Mouse (Mus musculus) olfactory bulb, adult 2 months (tissue): ENCODE data around the gene Leng9. TPM values are rescaled to one million over a fixed set of nuclear protein-coding genes. Genes with fewer than 3 reads are reported as not detected.
A peak's percentile ranks its signal among the peaks of the same experiment; 100 is the strongest.

Experiments
- H3K27ac ChIP-seq: fragments of 200-500 bp; 2 replicates; pipeline ENCODE4 v1.5.1; 2012; ENCODE audit warnings: low read depth, low read length; ENCODE audit not compliant: insufficient read depth
- H3K4me1 ChIP-seq: fragments of 200-500 bp; 2 replicates; pipeline ENCODE4 v1.6.1; 2012; ENCODE audit warnings: low read length; ENCODE audit not compliant: control insufficient read depth, insufficient read depth
- H3K4me3 ChIP-seq: fragments of 200-500 bp; 2 replicates; pipeline ENCODE4 v1.5.1; 2012; ENCODE audit warnings: mild to moderate bottlenecking, low read depth, low read length, moderate library complexity; ENCODE audit not compliant: insufficient read depth
- CTCF ChIP-seq: fragments of 200-500 bp; IDR thresholded peaks from 2 replicates; pipeline ENCODE4 v1.5.1; 2012; ENCODE audit warnings: low read depth, mild to moderate bottlenecking, low read length, moderate library complexity; ENCODE audit not compliant: insufficient read depth
- POLR2A ChIP-seq: fragments of 200-500 bp; IDR thresholded peaks from 2 replicates; pipeline ENCODE4 v1.6.1; 2012; ENCODE audit warnings: mild to moderate bottlenecking, low read depth, low read length, moderate library complexity; ENCODE audit not compliant: insufficient read depth
- WGBS: fragments of 180-500 bp; shearing (Covaris S2); methylation state at CpG from one replicate; pipeline ENCODE4 v1.1.7; 2018; 5-methylcytosine and 5-hydroxymethylcytosine counted together
- polyA plus RNA-seq: library from polyadenylated mRNA; stranded (reverse); fragments of >200 nt; gene quantifications from 2 replicates; pipeline ENCODE4 v1.2.4, GENCODE M21; 2012; ENCODE audit warnings: low replicate concordance; ENCODE audit not compliant: missing spikeins, insufficient read depth, insufficient read length

Leng9 gene
- polyA plus RNA-seq, 1 experiment, result not detected

GRCm38 (mm10) chr7:4154356-4154755 is 4.2 kb upstream of the Leng9 start:
- H3K4me1 ChIP-seq, result peaks cover 9% of the 10 kb centered on the region; the same call in 1 of the 2 replicates
- TF ChIP-seq CTCF, result no peak
- no peak for TF ChIP-seq POLR2A
- WGBS, result 52% methylated on average over 5 of the region's 5 CpGs
- no peak overlapping the region for H3K27ac ChIP-seq
- H3K4me3 ChIP-seq, result no peak overlapping the region

DNA sequence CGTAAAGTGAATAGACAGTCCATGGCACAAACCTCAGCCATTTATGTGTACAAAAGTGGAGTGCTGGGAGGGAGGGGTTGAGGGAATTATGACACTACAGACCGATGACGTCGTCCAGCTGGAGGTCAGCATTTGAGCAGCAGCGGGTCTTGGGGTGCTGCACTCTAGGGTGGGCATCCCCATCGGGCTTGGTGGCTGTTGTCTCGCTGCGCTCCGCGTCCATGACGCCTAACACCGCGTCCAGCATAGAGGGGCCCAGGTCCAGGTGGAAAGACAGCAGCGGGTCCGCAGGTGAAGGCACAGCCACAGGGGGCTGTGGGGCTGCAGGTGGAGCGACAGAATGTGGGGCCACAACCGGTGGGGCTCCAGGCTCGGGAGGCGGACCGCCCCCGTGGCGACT is 1.1 kb upstream of the Leng9 start:
- peaks cover 16% of the 10 kb centered on the region for H3K4me1 ChIP-seq
- WGBS, result 14% methylated on average over 22 of the region's 22 CpGs
- H3K4me3 ChIP-seq, result peak overlapping the region; percentile 24
- no peak overlapping the region for H3K27ac ChIP-seq
- no peak for TF ChIP-seq CTCF
- no peak for TF ChIP-seq POLR2A

DNA sequence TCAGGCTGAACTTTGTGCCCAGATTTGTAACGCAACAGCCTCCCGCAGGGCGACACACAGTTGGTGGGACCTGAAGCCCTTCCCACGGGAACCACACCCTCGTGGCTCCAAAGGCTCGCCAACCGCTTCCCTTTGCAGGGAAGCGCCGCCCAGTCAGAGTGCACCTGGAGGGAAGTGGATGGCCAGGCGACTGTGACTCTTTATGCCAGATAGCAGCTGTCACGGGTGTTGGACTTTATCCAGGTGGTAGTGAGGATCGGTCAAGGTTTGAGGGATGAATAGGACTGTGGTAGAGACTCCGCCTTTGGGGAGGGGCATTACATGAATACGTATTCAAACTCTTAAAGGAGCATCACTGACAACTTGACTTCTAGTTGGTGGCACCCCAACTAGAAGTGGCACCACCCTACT is 642 bp upstream of the Leng9 start:
- Histone ChIP-seq H3K4me3 (peak overlapping the region; percentile 54), H3K4me1 (peaks cover 16% of the 10 kb centered on the region), H3K27ac (no peak overlapping the region)
- TF ChIP-seq POLR2A, result no peak
- TF ChIP-seq CTCF, result no peak
- 4% methylated on average over 14 of the region's 14 CpGs for WGBS

DNA sequence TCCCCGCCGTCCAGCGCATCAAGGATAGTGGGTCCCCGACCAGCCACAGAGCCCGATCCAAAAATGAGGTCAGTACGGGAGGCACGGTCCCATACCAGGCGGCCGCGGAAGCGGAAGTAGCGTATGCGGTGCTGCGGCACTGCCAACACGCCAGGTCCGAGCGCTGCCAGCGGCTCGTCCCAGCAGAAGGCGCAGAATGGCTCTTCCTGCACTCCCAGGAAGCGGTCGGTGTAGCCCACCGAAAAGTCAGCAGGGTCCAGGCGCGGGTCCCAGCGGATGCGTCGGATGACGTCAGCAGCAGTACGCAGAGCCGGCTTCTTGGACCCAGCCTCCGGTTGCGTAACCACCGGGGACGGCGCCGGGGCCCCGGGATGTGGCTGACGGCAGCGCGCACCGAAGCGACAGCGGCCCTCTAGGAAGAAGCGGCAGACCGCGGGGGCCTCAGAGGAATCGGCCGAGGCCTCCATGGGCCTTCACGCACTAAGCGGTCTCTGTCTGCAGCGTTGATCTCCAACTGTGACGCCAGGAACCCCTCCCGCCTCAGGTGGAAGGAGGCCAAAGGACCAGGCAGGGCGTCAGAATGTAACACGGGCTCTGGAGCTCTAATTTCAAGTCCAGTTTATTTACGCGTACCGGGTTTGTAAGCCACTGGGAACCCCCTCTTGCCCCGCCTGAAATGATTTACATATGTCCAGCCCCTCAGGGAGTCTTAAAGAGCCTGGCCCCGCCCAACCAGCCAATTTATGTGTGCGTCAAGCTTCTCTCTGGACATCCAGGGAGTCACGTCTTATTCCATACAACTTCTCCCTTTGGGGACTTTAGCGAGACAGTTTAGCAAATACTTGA is 742 bp downstream of the Leng9 start:
- Histone ChIP-seq H3K4me3 (peak overlapping the region; percentile 73), H3K4me1 (peaks cover 16% of the 10 kb centered on the region), H3K27ac (peak overlapping the region; percentile 98)
- WGBS, result under 1% methylated on average over 64 of the region's 64 CpGs
- TF ChIP-seq CTCF (no peak), POLR2A (peak; percentile 68)

GRCm38 (mm10) chr7:4148341-4149208 is 1.6 kb downstream of the Leng9 start:
- H3K4me1 ChIP-seq, result peaks cover 16% of the 10 kb centered on the region
- peak overlapping the region; percentile 98 for H3K27ac ChIP-seq
- H3K4me3 ChIP-seq, result peak overlapping the region; percentile 73
- WGBS, result 21% methylated on average over 18 of the region's 18 CpGs
- TF ChIP-seq POLR2A (no peak), CTCF (no peak)

DNA sequence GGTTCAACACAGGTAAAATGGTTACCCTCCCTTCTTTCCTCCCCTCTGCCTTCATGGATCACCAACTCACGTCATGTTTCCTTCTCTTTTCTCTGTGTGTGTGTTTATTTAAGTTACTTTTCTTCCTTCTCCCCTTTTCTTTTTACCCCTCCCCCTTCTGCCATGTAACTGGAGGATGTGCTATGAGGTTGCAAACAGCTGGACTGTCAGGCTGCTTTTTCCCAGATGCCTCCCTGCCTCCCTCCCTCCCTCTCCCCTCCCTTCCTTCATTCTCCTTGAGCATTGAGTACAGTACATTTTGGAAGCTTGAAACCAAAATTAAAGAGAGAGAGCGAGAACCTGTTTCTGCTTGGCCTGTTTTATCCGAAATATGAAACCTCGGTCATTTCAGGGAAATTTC is 2.3 kb downstream of the Leng9 start:
- Histone ChIP-seq H3K27ac (no peak overlapping the region), H3K4me3 (no peak overlapping the region), H3K4me1 (peaks cover 16% of the 10 kb centered on the region)
- 71% methylated on average over 4 of the region's 4 CpGs for WGBS
- TF ChIP-seq CTCF (no peak), POLR2A (no peak)

DNA sequence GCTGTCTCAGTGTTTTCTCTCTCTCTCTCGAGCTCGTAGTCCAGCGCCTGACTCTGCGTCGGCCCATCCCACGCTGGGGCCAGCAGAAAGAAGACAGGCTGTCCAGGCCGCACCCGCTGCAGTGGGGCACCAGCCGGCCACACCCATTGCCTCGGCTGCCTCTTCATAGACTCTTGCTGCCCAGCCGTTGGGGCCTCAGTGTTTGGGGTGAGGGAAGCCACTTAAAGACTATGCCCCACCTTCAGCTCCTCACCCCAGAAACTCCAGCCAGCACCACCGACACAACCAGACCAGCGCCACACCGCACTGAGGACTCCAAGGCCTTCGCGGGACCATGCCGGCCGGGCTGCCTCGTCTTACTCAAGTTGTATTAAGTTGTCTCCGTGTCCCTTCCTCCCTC is 2.8 kb downstream of the Leng9 start:
- 85% methylated on average over 20 of the region's 20 CpGs for WGBS
- H3K27ac ChIP-seq, result no peak overlapping the region
- peaks cover 16% of the 10 kb centered on the region for H3K4me1 ChIP-seq
- H3K4me3 ChIP-seq, result no peak overlapping the region
- TF ChIP-seq CTCF (no peak), POLR2A (no peak)

GRCm38 (mm10) chr7:4146241-4147180 is 3.7 kb downstream of the Leng9 start:
- Histone ChIP-seq H3K4me3 (no peak overlapping the region), H3K4me1 (peaks cover 15% of the 10 kb centered on the region), H3K27ac (no peak overlapping the region)
- TF ChIP-seq CTCF (no peak), POLR2A (no peak)
- WGBS, result 90% methylated on average over 23 of the region's 23 CpGs
